Mouse (Mus musculus): Measurements from ENCODE around the gene Timm10.
A peak's percentile ranks its signal among the peaks of the same experiment; 100 is the strongest.

DNA sequence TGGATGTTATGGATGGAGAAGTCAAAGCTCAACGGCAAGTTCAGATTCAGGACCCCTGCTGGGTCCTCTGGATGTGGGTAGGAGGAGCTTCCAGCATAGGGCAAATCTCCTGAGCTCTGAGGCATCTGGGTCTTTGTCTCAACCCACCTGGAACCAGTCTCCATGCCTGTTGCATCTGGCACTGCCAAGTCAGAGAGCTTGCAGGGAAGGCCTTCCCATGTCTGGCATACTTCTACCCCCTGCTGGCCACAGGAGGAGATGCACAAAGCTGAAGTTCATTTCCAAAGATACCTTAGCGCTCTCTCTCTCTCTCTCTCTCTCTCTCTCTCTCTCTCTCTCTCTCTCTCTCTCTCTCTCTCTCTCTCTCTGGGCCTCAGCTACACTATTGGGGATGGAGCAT lies 28.9 kb downstream of the Timm10 start:
- TF ChIP-seq CTCF (IDR thresholded peaks at IDR 0.05; ENCODE audit: extremely low read depth, insufficient read depth, low read length) (peak; percentile 85), POLR2A (IDR thresholded peaks at IDR 0.05; ENCODE audit: extremely low read depth, insufficient read depth, low read length) (no peak)

All from cortical plate, adult 2 months (tissue).